Mouse (Mus musculus): Measurements from ENCODE around the gene Ccr1l1. TPM values are rescaled to one million over a fixed set of nuclear protein-coding genes. Genes with fewer than 3 reads are reported as not detected.
"Not testable (repeated sequence)": the region's sequence is repeated elsewhere in the genome, so short reads cannot be mapped to it uniquely, and the experiment has no call there.

The Ccr1l1 gene
- polyA plus RNA-seq, 1 experiment from 2014 or later: not detected

DNA sequence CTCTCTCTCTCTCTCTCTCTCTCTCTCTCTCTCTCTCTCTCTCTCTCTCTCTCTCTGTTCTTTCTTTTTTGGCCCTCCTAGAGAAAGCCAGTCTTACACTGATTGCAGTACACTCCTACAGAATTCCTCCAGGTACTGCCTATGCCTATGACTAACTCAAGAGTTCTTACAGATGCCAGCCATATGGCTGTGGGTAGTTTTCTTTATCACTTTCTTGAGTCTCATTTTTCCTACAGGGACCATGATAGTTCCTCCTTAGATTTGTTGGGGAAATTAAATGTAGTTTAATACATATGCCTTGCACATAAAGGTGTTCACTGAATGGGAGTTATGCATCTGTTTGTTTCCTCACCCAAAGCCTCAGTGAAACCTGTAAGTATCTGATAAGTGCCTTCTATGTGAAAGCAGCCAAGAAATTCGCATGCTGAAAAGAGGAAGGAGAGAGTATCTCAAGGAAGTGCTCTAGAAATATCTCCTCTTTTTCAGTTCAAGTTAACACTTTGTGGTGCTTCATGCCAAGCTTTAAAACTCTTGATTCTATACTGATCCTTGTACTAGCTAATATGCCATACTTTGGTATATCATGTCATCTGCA is 13.2 kb upstream of the Ccr1l1 start:
- no peaks in the 10 kb centered on the region for H3K9me3 ChIP-seq (replicated peaks; ENCODE audit: control insufficient read depth, low read length)
- no peaks in the 10 kb centered on the region for H3K4me1 ChIP-seq (ENCODE audit: control insufficient read depth, insufficient read depth, low read length)
- 14% methylated on average over 1 of the region's 1 CpGs for WGBS
- no peaks in the 10 kb centered on the region for H3K36me3 ChIP-seq (ENCODE audit: control insufficient read depth, insufficient read depth)
- no peak overlapping the region for H3K27ac ChIP-seq (ENCODE audit: low read length)
- no peak overlapping the region for H3K9ac ChIP-seq (ENCODE audit: low read length)
- no peaks in the 10 kb centered on the region for H3K27me3 ChIP-seq (ENCODE audit: control insufficient read depth, insufficient read depth, low read length)
- no peak for ATAC-seq (replicated peaks; ENCODE audit: extremely low read depth, insufficient read depth, low FRiP score)
- H3K4me2 ChIP-seq (ENCODE audit: low read depth, low read length): no peak overlapping the region
- no peak overlapping the region for H3K4me3 ChIP-seq (ENCODE audit: low read length)

DNA sequence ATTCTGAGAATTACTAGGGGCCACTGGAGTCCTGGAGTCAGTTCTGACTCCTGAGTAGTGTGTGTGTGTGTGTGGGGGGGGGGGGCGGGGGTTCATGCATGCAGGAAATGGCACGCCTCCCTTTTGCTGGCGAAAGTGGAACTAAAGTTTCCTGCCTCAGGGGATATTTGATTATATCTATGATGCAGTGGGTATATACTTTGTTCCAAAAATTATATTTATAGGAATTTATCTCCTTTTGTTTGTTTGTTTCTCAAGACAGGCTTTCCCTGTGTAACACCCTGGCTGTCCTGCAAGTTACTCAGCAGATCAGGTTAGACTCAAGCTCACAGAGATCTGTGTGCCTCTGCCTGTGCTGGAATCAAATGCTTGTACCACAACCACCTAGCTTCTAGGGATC is 11.5 kb upstream of the Ccr1l1 start:
- no peak overlapping the region for H3K27ac ChIP-seq (ENCODE audit: low read length)
- no peaks in the 10 kb centered on the region for H3K9me3 ChIP-seq (replicated peaks; ENCODE audit: control insufficient read depth, low read length)
- H3K9ac ChIP-seq (ENCODE audit: low read length): no peak overlapping the region
- H3K4me2 ChIP-seq (ENCODE audit: low read depth, low read length): no peak overlapping the region
- no peaks in the 10 kb centered on the region for H3K4me1 ChIP-seq (ENCODE audit: control insufficient read depth, insufficient read depth, low read length)
- ATAC-seq (replicated peaks; ENCODE audit: extremely low read depth, insufficient read depth, low FRiP score): no peak
- no peaks in the 10 kb centered on the region for H3K36me3 ChIP-seq (ENCODE audit: control insufficient read depth, insufficient read depth)
- no peak overlapping the region for H3K4me3 ChIP-seq (ENCODE audit: low read length)
- 54% methylated on average over 3 of the region's 3 CpGs for WGBS
- no peaks in the 10 kb centered on the region for H3K27me3 ChIP-seq (ENCODE audit: control insufficient read depth, insufficient read depth, low read length)

DNA sequence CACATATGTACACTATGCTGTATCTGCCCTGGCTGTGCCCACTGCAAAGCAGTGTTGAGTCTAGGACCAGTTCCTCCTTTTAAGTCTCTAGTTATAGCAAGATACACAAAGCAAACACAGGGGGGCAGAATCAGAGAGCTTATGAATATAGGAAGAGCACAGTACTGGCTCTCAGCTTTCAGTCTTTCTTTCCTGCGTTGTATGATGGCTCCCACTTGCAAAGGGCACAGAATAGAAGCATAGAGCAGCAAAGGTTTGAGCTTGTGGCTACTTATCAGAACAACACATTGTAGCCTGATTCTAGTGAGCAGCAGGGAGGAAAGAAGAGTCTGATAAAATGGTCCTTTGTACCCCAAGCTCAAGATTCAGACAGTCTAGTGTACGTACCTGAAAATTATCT is 8.0 kb upstream of the Ccr1l1 start:
- H3K4me1 ChIP-seq (ENCODE audit: control insufficient read depth, insufficient read depth, low read length): no peaks in the 10 kb centered on the region
- ATAC-seq (replicated peaks; ENCODE audit: extremely low read depth, insufficient read depth, low FRiP score): no peak
- no peak overlapping the region for H3K4me2 ChIP-seq (ENCODE audit: low read depth, low read length)
- H3K4me3 ChIP-seq (ENCODE audit: low read length): no peak overlapping the region
- WGBS: 72% methylated on average over 2 of the region's 2 CpGs
- H3K36me3 ChIP-seq (ENCODE audit: control insufficient read depth, insufficient read depth): no peaks in the 10 kb centered on the region
- H3K27me3 ChIP-seq (ENCODE audit: control insufficient read depth, insufficient read depth, low read length): no peaks in the 10 kb centered on the region
- H3K9ac ChIP-seq (ENCODE audit: low read length): no peak overlapping the region
- no peaks in the 10 kb centered on the region for H3K9me3 ChIP-seq (replicated peaks; ENCODE audit: control insufficient read depth, low read length)
- no peak overlapping the region for H3K27ac ChIP-seq (ENCODE audit: low read length)

DNA sequence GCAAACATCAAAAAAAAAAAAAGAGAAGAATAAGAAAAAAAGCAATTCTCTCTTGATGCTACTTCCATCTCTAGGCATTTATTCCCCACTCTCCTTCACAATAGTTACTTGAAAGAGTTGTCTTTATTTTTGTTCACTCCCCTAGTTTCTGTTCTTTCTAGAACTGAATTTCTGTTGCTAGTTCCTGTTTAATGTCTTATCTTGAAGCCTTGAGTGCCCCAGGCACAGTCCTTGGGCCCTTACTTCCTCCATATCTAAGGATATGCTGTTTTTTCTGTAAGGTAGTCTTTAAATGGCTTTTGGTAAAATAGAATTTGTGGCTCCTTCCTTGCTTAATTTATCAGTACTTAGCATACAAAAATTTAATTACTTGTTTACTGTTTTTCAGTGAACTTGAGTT is 6.7 kb upstream of the Ccr1l1 start:
- Histone ChIP-seq H3K27me3 (ENCODE audit: control insufficient read depth, insufficient read depth, low read length) (no peaks in the 10 kb centered on the region), H3K9me3 (replicated peaks; ENCODE audit: control insufficient read depth, low read length) (no peaks in the 10 kb centered on the region), H3K36me3 (ENCODE audit: control insufficient read depth, insufficient read depth) (no peaks in the 10 kb centered on the region), H3K27ac (ENCODE audit: low read length) (no peak overlapping the region), H3K4me1 (ENCODE audit: control insufficient read depth, insufficient read depth, low read length) (no peaks in the 10 kb centered on the region), H3K4me3 (ENCODE audit: low read length) (no peak overlapping the region), H3K9ac (ENCODE audit: low read length) (no peak overlapping the region), H3K4me2 (ENCODE audit: low read depth, low read length) (no peak overlapping the region)
- no peak for ATAC-seq (replicated peaks; ENCODE audit: extremely low read depth, insufficient read depth, low FRiP score)

DNA sequence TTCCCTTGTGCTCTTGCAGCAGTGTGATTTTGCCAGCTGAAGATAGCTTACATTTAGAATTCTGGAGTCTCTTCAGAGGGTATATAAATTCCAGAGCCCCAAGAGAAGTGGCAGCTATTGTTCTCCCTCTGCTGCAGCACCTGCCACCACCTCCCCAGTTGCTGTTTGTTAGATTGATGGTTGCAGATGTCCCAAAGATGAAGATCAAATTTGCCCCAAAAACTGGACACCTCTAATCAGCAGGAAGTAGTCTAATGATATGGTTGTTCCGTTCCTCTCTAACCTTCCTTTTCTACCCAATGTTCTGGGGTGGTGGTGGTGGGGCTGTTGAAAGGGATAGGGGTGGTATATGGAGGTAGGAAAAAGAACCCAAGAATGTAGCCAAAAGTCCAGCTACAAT is 4.5 kb upstream of the Ccr1l1 start:
- H3K9ac ChIP-seq (ENCODE audit: low read length): no peak overlapping the region
- no peak overlapping the region for H3K4me3 ChIP-seq (ENCODE audit: low read length)
- no peak for ATAC-seq (replicated peaks; ENCODE audit: extremely low read depth, insufficient read depth, low FRiP score)
- no peaks in the 10 kb centered on the region for H3K9me3 ChIP-seq (replicated peaks; ENCODE audit: control insufficient read depth, low read length)
- H3K4me2 ChIP-seq (ENCODE audit: low read depth, low read length): no peak overlapping the region
- H3K27me3 ChIP-seq (ENCODE audit: control insufficient read depth, insufficient read depth, low read length): no peaks in the 10 kb centered on the region
- H3K4me1 ChIP-seq (ENCODE audit: control insufficient read depth, insufficient read depth, low read length): no peaks in the 10 kb centered on the region
- no peaks in the 10 kb centered on the region for H3K36me3 ChIP-seq (ENCODE audit: control insufficient read depth, insufficient read depth)
- H3K27ac ChIP-seq (ENCODE audit: low read length): no peak overlapping the region
- WGBS: 56% methylated on average over 1 of the region's 1 CpGs

DNA sequence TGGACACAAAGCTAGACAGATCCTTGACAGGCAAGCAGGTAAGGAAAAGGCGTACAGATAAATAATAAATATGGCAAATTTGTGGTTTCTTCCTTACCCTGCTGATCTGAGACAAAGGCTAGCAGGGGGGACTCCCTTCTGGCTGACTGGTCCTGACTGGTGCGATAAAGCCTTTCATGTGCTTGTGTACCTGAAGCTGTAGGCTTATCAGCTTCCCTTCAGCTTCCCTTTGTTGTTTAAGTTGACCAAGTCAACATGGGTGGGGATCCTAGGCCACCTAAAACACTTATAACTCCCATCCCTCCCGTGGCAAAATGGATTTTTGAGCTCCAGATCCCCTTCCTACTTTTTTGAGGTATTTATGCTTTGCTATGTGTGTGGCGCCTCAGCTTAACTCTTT is 3.7 kb upstream of the Ccr1l1 start:
- WGBS: 70% methylated on average over 4 of the region's 4 CpGs
- Histone ChIP-seq H3K27ac (ENCODE audit: low read length) (no peak overlapping the region), H3K27me3 (ENCODE audit: control insufficient read depth, insufficient read depth, low read length) (no peaks in the 10 kb centered on the region), H3K36me3 (ENCODE audit: control insufficient read depth, insufficient read depth) (no peaks in the 10 kb centered on the region), H3K4me3 (ENCODE audit: low read length) (no peak overlapping the region), H3K9ac (ENCODE audit: low read length) (no peak overlapping the region), H3K4me1 (ENCODE audit: control insufficient read depth, insufficient read depth, low read length) (no peaks in the 10 kb centered on the region), H3K4me2 (ENCODE audit: low read depth, low read length) (no peak overlapping the region), H3K9me3 (replicated peaks; ENCODE audit: control insufficient read depth, low read length) (no peaks in the 10 kb centered on the region)
- no peak for ATAC-seq (replicated peaks; ENCODE audit: extremely low read depth, insufficient read depth, low FRiP score)

DNA sequence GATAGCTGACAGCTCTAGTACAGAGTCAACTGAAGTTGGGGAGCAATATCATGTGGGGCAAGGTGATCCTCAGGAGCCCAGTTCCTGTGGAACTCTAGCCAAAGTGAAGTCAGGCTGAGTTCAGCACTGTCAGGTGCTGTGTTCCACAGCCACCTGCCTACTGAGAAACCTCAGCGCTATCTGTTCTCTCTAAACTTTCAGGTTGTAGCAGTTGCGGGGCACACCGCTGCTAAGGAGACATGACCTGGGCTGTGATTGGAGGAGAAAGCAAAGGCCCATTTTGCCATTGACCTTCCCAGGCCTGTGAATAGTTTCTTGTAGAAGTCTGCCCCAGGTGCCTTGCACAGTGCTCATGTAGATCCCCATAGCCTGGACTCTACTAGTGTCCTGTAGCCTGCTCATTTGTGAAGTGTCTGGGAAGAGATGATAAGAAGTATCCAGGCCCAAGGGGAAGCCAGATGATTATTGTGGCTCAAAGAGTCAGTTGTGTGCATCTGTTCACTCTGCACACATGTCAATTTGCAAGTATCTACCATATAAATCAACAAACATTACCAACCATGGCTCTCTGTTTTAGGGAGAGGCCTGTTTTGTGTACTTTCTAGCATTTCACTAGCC is 2.8 kb upstream of the Ccr1l1 start:
- H3K9me3 ChIP-seq (replicated peaks; ENCODE audit: control insufficient read depth, low read length); H3K27me3 ChIP-seq (ENCODE audit: control insufficient read depth, insufficient read depth, low read length); H3K4me3 ChIP-seq (ENCODE audit: low read length); H3K9ac ChIP-seq (ENCODE audit: low read length); ATAC-seq (replicated peaks; ENCODE audit: extremely low read depth, insufficient read depth, low FRiP score); H3K27ac ChIP-seq (ENCODE audit: low read length); H3K4me2 ChIP-seq (ENCODE audit: low read depth, low read length); H3K4me1 ChIP-seq (ENCODE audit: control insufficient read depth, insufficient read depth, low read length); H3K36me3 ChIP-seq (ENCODE audit: control insufficient read depth, insufficient read depth): not testable (repeated sequence)
- WGBS: no CpG with 5 or more reads among the region's 3 CpGs

DNA sequence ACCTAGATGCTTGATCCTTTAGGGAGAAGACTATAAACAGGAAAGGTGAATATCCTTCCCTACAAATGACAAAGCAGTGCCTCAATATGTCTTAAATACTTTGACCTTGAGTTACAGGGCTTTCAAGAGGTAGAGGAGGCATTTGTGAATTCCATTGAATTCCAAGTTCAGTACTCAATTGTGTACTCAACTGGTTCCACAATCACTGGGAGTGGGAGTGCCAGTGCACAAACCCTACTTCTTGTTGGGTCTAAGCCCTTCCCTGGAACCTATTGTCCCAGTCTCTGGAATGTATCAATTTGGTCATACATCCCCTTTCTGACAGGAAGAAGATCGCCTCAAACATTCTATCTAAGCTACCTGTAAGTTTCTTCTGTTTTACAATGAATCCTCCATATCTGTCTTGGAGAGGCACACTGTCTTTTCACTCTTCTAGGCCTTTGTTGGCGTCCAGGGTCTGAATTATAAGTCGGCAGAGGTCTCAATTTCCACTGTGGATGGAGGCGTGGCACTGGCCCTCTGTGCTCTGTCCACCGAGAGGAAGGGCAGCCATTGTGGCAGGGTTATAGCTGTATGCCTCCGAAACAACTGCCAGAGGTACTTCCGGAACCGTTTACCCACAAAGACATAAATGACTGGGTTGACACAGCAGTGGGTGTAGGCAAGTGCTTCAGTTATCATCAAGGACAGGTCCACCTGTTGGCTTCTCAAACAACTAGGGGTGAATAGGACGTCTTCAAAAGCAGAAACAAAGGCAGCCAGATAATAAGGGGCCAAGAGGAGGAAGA is 1.1 kb downstream of the Ccr1l1 start:
- 74% methylated on average over 9 of the region's 9 CpGs for WGBS

DNA sequence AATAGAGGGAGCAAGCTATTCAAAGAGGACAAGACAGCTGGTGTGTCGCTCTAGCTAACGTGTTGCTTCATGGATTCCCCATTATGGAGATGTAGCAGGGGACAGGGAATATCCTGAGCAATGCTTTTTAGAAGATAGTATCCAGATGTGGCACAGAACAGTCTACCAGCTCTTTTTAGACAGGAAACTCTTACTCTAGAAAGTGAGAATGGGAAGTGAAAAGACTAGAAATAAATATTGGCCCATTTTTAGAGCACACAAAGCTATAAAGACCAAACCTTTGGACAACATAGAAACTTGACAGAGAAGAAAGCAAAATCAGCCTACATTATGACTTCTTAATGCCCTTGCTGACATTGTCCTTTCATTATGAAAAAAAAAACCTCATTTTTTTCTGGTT is 2.6 kb downstream of the Ccr1l1 start:
- Histone ChIP-seq H3K4me2 (ENCODE audit: low read depth, low read length) (no peak overlapping the region), H3K27me3 (ENCODE audit: control insufficient read depth, insufficient read depth, low read length) (no peaks in the 10 kb centered on the region), H3K36me3 (ENCODE audit: control insufficient read depth, insufficient read depth) (no peaks in the 10 kb centered on the region), H3K27ac (ENCODE audit: low read length) (no peak overlapping the region), H3K9ac (ENCODE audit: low read length) (no peak overlapping the region), H3K9me3 (replicated peaks; ENCODE audit: control insufficient read depth, low read length) (no peaks in the 10 kb centered on the region), H3K4me1 (ENCODE audit: control insufficient read depth, insufficient read depth, low read length) (no peaks in the 10 kb centered on the region), H3K4me3 (ENCODE audit: low read length) (no peak overlapping the region)
- ATAC-seq (replicated peaks; ENCODE audit: extremely low read depth, insufficient read depth, low FRiP score): no peak
- 64% methylated on average over 2 of the region's 2 CpGs for WGBS

More for the DNA sequence above, 1.1 kb downstream of the Ccr1l1 start:
- Histone ChIP-seq H3K9ac (ENCODE audit: low read length) (no peak overlapping the region), H3K4me1 (ENCODE audit: control insufficient read depth, insufficient read depth, low read length) (no peaks in the 10 kb centered on the region), H3K4me3 (ENCODE audit: low read length) (no peak overlapping the region), H3K9me3 (replicated peaks; ENCODE audit: control insufficient read depth, low read length) (no peaks in the 10 kb centered on the region), H3K36me3 (ENCODE audit: control insufficient read depth, insufficient read depth) (no peaks in the 10 kb centered on the region), H3K27ac (ENCODE audit: low read length) (no peak overlapping the region), H3K4me2 (ENCODE audit: low read depth, low read length) (no peak overlapping the region), H3K27me3 (ENCODE audit: control insufficient read depth, insufficient read depth, low read length) (no peaks in the 10 kb centered on the region)
- no peak for ATAC-seq (replicated peaks; ENCODE audit: extremely low read depth, insufficient read depth, low FRiP score)
